Mouse (Mus musculus): Measurements from ENCODE around the gene Fnbp1l.

Fnbp1l gene

GRCm38 (mm10) chr3:122520365-122520764 is 99.2 kb downstream of the Fnbp1l start:
- DNase-seq: no peak

- DNase-seq: no peak
Observed at GRCm38 (mm10) chr3:122519082-122519481, 100.4 kb downstream of the Fnbp1l start.

GRCm38 (mm10) chr3:122518231-122518736 is 101.2 kb downstream of the Fnbp1l start:
- DNase-seq: no peak

- peak; percentile 27 to 35 for DNase-seq
Observed at GRCm38 (mm10) chr3:122517726-122518125, 101.8 kb downstream of the Fnbp1l start.

- DNase-seq: no peak
Observed at GRCm38 (mm10) chr3:122516327-122516695, 103.2 kb downstream of the Fnbp1l start.

GRCm38 (mm10) chr3:122515568-122516326 is 103.8 kb downstream of the Fnbp1l start:
- no peak for DNase-seq

GRCm38 (mm10) chr3:122512725-122513375 is 106.7 kb downstream of the Fnbp1l start:
- DNase-seq: no peak

- DNase-seq: no peak
Observed at GRCm38 (mm10) chr3:122511721-122512619, 107.5 kb downstream of the Fnbp1l start.

GRCm38 (mm10) chr3:122510932-122511331 is 108.6 kb downstream of the Fnbp1l start:
- no peak for DNase-seq

- no peak for DNase-seq
Observed at GRCm38 (mm10) chr3:122510240-122510750, 109.2 kb downstream of the Fnbp1l start.

- DNase-seq: no peak
Observed at GRCm38 (mm10) chr3:122509534-122510239, 109.8 kb downstream of the Fnbp1l start.

- DNase-seq: peak; percentile 35 to 40
Observed at GRCm38 (mm10) chr3:122509084-122509483, 110.4 kb downstream of the Fnbp1l start.

GRCm38 (mm10) chr3:122507826-122508225 is 111.7 kb downstream of the Fnbp1l start:
- no peak for DNase-seq

- DNase-seq: no peak
Observed at GRCm38 (mm10) chr3:122506343-122506916, 113.1 kb downstream of the Fnbp1l start.

GRCm38 (mm10) chr3:122500929-122501328 is 118.6 kb downstream of the Fnbp1l start:
- DNase-seq: no peak

GRCm38 (mm10) chr3:122499647-122500046 is 119.9 kb downstream of the Fnbp1l start:
- no peak for DNase-seq

- DNase-seq: no peak
Observed at GRCm38 (mm10) chr3:122498528-122498927, 121.0 kb downstream of the Fnbp1l start.

GRCm38 (mm10) chr3:122497871-122498270 is 121.6 kb downstream of the Fnbp1l start:
- no peak for DNase-seq

- no peak for DNase-seq
Observed at GRCm38 (mm10) chr3:122494764-122495163, 124.8 kb downstream of the Fnbp1l start.

- DNase-seq: no peak
Observed at GRCm38 (mm10) chr3:122492872-122493615, 126.5 kb downstream of the Fnbp1l start.

- DNase-seq: no peak
Observed at GRCm38 (mm10) chr3:122492006-122492405, 127.5 kb downstream of the Fnbp1l start.

Measured in cerebellum, postnatal 36 days (tissue).